Mouse (Mus musculus) MEL (cell line): Measurements from ENCODE around the gene Tcea3.
A peak's percentile ranks its signal among the peaks of the same experiment; 100 is the strongest.

Experiments used
- CHD2 ChIP-seq: IDR thresholded peaks from 2 replicates; pipeline ENCODE4 v1.6.1; 2011; ENCODE audit warnings: low read length, improper control_type of control experiment
- CTCF ChIP-seq, 3 experiments: IDR thresholded peaks in 2 of 3; conservative IDR thresholded peaks in 1 of 3; 2 replicates each; pipeline ENCODE4 v1.5.1; 2011 to 2012; ENCODE audit warnings: low read length in 3 of 3, low read depth in 2 of 3, mild to moderate bottlenecking in 2 of 3, improper control_type of control experiment in 1 of 3, inconsistent platforms in 1 of 3, mixed read lengths in 1 of 3, moderate library complexity in 1 of 3; ENCODE audit not compliant: control insufficient read depth in 1 of 3, insufficient read depth in 1 of 3, poor library complexity in 1 of 3, severe bottlenecking in 1 of 3
- GATA1 ChIP-seq: IDR thresholded peaks from 2 replicates; pipeline ENCODE4 v1.6.1; 2011; ENCODE audit warnings: low read depth, low read length, improper control_type of control experiment
- MXI1 ChIP-seq: IDR thresholded peaks from 2 replicates; pipeline ENCODE4 v1.6.1; 2011; ENCODE audit warnings: mild to moderate bottlenecking, low read depth, low read length, improper control_type of control experiment
- POLR2AphosphoS2 ChIP-seq: IDR thresholded peaks from 2 replicates; pipeline ENCODE4 v1.6.1; 2011; ENCODE audit warnings: low read length, improper control_type of control experiment
- SIN3A ChIP-seq: IDR thresholded peaks from 2 replicates; pipeline ENCODE4 v1.6.1; 2012; ENCODE audit warnings: low read length, improper control_type of control experiment, inconsistent platforms
- ZNF384 ChIP-seq: IDR thresholded peaks from 2 replicates; pipeline ENCODE4 v1.6.1; 2012; ENCODE audit warnings: low read depth, mild to moderate bottlenecking, inconsistent platforms, low read length, improper control_type of control experiment

DNA sequence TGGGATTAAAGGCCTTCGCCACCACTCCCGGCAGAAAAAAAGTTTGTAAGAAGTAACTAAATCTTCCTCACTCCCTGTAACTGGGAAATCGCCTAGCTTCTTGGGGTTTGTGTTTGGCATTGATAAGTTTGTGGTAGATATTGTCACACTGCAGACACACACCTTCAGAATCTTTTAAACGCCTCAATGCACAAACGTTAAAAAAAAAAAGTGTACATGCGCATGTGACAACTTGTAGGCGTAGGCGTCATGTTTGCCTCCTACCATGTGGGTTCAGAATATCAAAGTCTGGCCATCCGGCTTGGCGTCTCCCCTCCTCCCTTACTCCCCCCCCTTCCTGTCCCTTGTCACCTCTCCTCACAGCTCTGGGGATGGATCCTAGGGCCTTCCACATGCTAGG lies 9.2 kb downstream of the Tcea3 start:
- no peak for TF ChIP-seq POLR2AphosphoS2
- TF ChIP-seq CTCF (IDR thresholded peaks at IDR 0.05 in 2 of 3, conservative IDR thresholded peaks at IDR 0.05 in 1 of 3; ENCODE audit: control insufficient read depth in 1 of 3, insufficient read depth in 1 of 3, low read depth in 2 of 3, low read length in 3 of 3, poor library complexity in 1 of 3, severe bottlenecking in 1 of 3): no peak
- peak; percentile 95 for TF ChIP-seq ZNF384
- peak; percentile 84 for TF ChIP-seq SIN3A
- peak; percentile 92 for TF ChIP-seq GATA1
- TF ChIP-seq CHD2: no peak
- peak; percentile 76; the same call in 1 of the 2 replicates for TF ChIP-seq MXI1
